Mouse (Mus musculus) skeletal muscle tissue, postnatal 0 days (tissue): ENCODE data around the gene Omp. TPM values are rescaled to one million over a fixed set of nuclear protein-coding genes. Genes with fewer than 3 reads are reported as not detected.

Experiments
- polyA plus RNA-seq: library from polyadenylated mRNA; unstranded; fragments of >200 nt; fragmentation: Nextera tagmentation; extraction: Ambion mirVana; gene quantifications from 2 replicates; pipeline ENCODE4 v1.2.1, GENCODE M21; 2015

The Omp gene
- polyA plus RNA-seq, result 0.06 and 0.10 TPM in 2 replicates

DNA sequence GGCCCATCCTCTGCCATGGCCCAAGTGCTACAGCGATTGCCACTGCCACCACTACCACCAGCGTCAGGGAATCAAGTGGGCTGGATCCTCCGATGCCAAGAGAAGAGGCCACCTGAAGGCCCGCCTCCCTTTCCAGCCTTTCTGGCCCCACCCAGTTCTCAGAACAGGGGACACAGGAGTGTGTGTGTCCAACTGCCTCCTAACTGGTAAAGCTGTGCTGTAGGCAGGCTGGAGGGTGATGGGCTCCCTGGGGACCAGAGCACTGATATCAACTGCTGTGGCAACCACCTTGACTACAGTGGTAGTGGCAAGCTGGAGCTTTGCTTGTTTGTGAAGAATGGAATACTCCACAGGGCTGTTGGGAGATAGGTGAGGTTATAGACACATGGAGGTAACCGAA lies at the start of gene Omp:
Gene Omp (minus strand): TSS at position 101 of the 400 bp plus-strand sequence.

DNA sequence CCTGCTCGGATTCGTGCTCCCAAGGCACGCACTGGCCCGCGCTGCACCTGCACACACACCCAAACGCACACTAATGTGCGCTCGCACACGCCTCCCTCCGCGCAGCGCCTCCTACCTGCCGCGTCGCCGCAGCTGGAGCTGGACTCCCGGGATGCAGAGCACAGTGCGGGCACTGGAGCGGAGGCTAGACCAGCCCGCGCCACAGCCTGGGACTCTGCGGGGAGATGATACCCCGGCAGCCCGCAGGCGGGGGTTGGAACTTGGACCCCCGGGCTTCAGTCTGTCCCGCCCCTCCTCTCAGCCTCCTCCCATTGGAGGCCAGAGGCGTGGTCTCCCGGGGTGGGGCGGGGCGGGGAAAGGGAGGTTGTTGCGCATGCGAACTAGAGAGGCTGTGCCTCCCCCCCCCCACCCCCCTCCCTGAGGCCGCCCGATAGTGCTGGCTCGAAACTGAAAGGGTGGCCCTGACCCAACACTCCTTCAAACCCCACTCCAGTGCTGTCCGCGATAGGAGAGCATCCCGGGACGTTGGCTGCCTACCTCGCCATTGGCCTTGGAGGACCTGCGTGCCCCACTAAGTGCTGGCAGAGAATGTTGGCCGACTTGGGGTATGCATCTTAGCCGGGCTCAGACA lies 32.7 kb upstream of the Omp start, which contains the start of gene Capn5:
Gene Capn5 (minus strand): TSS at position 346 of the 631 bp plus-strand sequence.

DNA sequence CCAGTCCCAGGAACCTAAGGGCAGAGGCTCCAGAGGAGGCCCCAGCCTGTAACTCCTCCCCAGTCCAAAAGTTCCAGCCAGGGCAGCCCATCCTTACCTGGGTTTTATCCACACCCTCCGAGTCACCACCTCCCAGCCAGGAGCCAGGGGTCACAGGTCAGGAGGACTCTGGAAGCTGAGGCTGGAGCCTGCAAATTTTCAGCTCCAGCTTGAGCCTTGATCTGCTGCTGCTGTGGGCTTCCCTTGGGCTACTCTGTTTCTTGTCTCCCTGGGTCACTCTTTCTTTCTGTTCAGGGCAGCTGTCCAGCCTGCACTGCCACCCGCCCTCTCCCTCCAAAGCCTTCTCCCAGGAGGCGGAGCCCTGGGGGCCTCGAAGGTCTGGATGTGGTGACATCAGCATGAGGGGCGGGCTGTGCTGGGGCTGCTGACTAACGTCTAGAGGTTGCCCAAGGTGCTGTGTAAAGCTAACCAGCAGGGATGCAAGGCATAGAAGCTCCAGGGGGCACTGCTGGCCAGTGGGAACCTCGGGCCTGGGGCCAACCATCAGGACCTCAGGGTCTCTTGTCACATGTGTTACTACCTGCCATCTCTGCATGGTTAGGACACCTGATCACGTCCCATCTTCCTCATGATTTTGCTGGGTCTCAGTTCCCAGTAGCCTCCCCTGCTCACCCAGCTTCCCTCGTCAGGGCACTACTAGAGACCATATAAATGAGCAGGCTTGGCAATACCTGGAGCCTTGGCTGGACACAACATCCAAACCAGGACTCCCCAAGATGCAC lies 25.9 kb downstream of the Omp start, which contains the start of gene Myo7a:
Gene Myo7a (minus strand): TSS at position 346 of the 782 bp plus-strand sequence.

Other genes starting within 250 kb of the Omp start
- 0.05 and 0.12 TPM in 2 replicates for gene Gdpd4, start 225.5 kb downstream of the Omp start, polyA plus RNA-seq
- 4.4 and 6.2 TPM in 2 replicates for gene Myo7a, start 26.0 kb downstream of the Omp start, polyA plus RNA-seq
- gene Capn5, start 32.8 kb upstream of the Omp start, polyA plus RNA-seq, result 2.6 and 3.3 TPM in 2 replicates
- 0.08 TPM in 1 of 2 replicates, not detected in the other for gene B3gnt6, start 54.0 kb upstream of the Omp start, polyA plus RNA-seq
- 12.3 and 14.3 TPM in 2 replicates for gene Acer3, start 175.7 kb upstream of the Omp start, polyA plus RNA-seq
- 6.7 and 7.6 TPM in 2 replicates for gene Tsku, start 215.8 kb upstream of the Omp start, polyA plus RNA-seq